Mouse (Mus musculus) lung, adult 10 weeks (tissue): ENCODE measurements around the gene Naa11. TPM values are rescaled to one million over a fixed set of nuclear protein-coding genes. Genes with fewer than 3 reads are reported as not detected.

Source experiments
- polyA plus RNA-seq: library from polyadenylated mRNA; stranded (reverse); fragments of 350-450 nt; fragmentation: Illumina TruSeq; extraction: RNeasy Lipid Tissue Mini Kit (QIAGEN cat#74804); gene quantifications from one replicate; pipeline ENCODE4 v1.2.3, GENCODE M21; 2014; ENCODE audit warnings: low read depth, low replicate concordance; ENCODE audit not compliant: insufficient read depth

The Naa11 gene
- polyA plus RNA-seq = not detected

GRCm38 (mm10) chr5:97392160-97392559 lies at the start of gene Naa11:
TSS of gene Naa11 (minus strand) at chr5:97392379.

Other genes with a start within 250 kb of the Naa11 start
- gene Gk2, start 64.6 kb upstream of the Naa11 start, polyA plus RNA-seq = not detected